Mouse (Mus musculus): ENCODE measurements around the gene Faim2. TPM values are rescaled to one million over a fixed set of nuclear protein-coding genes. Genes with fewer than 3 reads are reported as not detected.

Gene Faim2
- total and polyA plus RNA-seq, 2 experiments, result under 0.01 TPM; not detected in 1

GRCm38 (mm10) chr15:99449131-99449750 is 78.7 kb downstream of the Faim2 start:
- H3K4me1 ChIP-seq (ENCODE audit: control insufficient read depth, insufficient read depth, low read length), result no peaks in the 10 kb centered on the region
- no peak overlapping the region for H3K9ac ChIP-seq (ENCODE audit: low read depth, low read length)
- no peak overlapping the region for H3K27ac ChIP-seq (replicated peaks; ENCODE audit: insufficient read depth, low read depth, low read length)
- TF ChIP-seq CTCF (IDR thresholded peaks at IDR 0.05; ENCODE audit: low read depth, low read length) (no peak), POLR2A (IDR thresholded peaks at IDR 0.05; ENCODE audit: extremely low read depth, insufficient read depth, low read length) (no peak)
- no peaks in the 10 kb centered on the region for H3K27me3 ChIP-seq (ENCODE audit: control insufficient read depth, insufficient read depth, low read length)
- no peaks in the 10 kb centered on the region for H3K36me3 ChIP-seq (ENCODE audit: control insufficient read depth, insufficient read depth, low read length)
- DNase-seq (ENCODE audit: extremely low read depth, low read depth, low spot score), result no peak
- no peak overlapping the region for H3K4me3 ChIP-seq (ENCODE audit: insufficient read depth, low read depth, low read length)
- 64% methylated on average over 9 of the region's 9 CpGs for WGBS
- H3K79me2 ChIP-seq (ENCODE audit: control insufficient read depth, insufficient read depth, low read length), result no peaks in the 10 kb centered on the region

Other genes starting within 250 kb of the Faim2 start
- gene Prpf40b, start 233.1 kb downstream of the Faim2 start, total RNA-seq (2014; rRNA removed), result 7.9 and 8.6 TPM in 2 replicates
- gene Prpf40b, start 233.1 kb downstream of the Faim2 start, polyA plus RNA-seq (2012; rRNA removed), result 15.8 and 27.9 TPM in 2 replicates
- under 0.01 TPM in 1 of 2 replicates, not detected in the other for gene Fam186b, start 232.3 kb downstream of the Faim2 start, total RNA-seq (2014; rRNA removed)
- 0.02 TPM in 1 of 2 replicates, not detected in the other for gene Fam186b, start 232.3 kb downstream of the Faim2 start, polyA plus RNA-seq (2012; rRNA removed)
- 1.3 and 2.5 TPM in 2 replicates for gene Fmnl3, start 157.7 kb downstream of the Faim2 start, total RNA-seq (2014; rRNA removed)
- gene Fmnl3, start 157.7 kb downstream of the Faim2 start, polyA plus RNA-seq (2012; rRNA removed), result 1.7 and 2.2 TPM in 2 replicates
- 699 and 816 TPM in 2 replicates for gene Tmbim6, start 135.3 kb downstream of the Faim2 start, total RNA-seq (2014; rRNA removed)
- 2,160 and 2,362 TPM in 2 replicates for gene Tmbim6, start 135.3 kb downstream of the Faim2 start, polyA plus RNA-seq (2012; rRNA removed)
- gene Nckap5l, start 70.4 kb downstream of the Faim2 start, total RNA-seq (2014; rRNA removed), result 0.09 and 0.27 TPM in 2 replicates
- 0.31 and 0.56 TPM in 2 replicates for gene Nckap5l, start 70.4 kb downstream of the Faim2 start, polyA plus RNA-seq (2012; rRNA removed)
- 3.1 and 3.2 TPM in 2 replicates for gene Bcdin3d, start 53.4 kb downstream of the Faim2 start, total RNA-seq (2014; rRNA removed)
- 3.1 and 3.6 TPM in 2 replicates for gene Bcdin3d, start 53.4 kb downstream of the Faim2 start, polyA plus RNA-seq (2012; rRNA removed)
- gene Aqp2, start 50.9 kb upstream of the Faim2 start, total RNA-seq (2014; rRNA removed), result not detected in 2 replicates
- not detected in 2 replicates for gene Aqp2, start 50.9 kb upstream of the Faim2 start, polyA plus RNA-seq (2012; rRNA removed)
- 0.46 TPM in 1 of 2 replicates, not detected in the other for gene Aqp5, start 62.6 kb upstream of the Faim2 start, total RNA-seq (2014; rRNA removed)
- gene Aqp5, start 62.6 kb upstream of the Faim2 start, polyA plus RNA-seq (2012; rRNA removed), result not detected in 2 replicates
- gene Aqp6, start 73.2 kb upstream of the Faim2 start, total RNA-seq (2014; rRNA removed), result not detected in 2 replicates
- gene Aqp6, start 73.2 kb upstream of the Faim2 start, polyA plus RNA-seq (2012; rRNA removed), result not detected in 2 replicates
- 0.92 and 1.4 TPM in 2 replicates for gene Racgap1, start 123.5 kb upstream of the Faim2 start, total RNA-seq (2014; rRNA removed)
- 0.32 and 0.56 TPM in 2 replicates for gene Racgap1, start 123.5 kb upstream of the Faim2 start, polyA plus RNA-seq (2012; rRNA removed)
- not detected in 2 replicates for gene Asic1, start 142.2 kb upstream of the Faim2 start, total RNA-seq (2014; rRNA removed)
- gene Asic1, start 142.2 kb upstream of the Faim2 start, polyA plus RNA-seq (2012; rRNA removed), result 0.16 TPM in 1 of 2 replicates, not detected in the other
- 2.0 and 3.1 TPM in 2 replicates for gene Smarcd1, start 174.0 kb upstream of the Faim2 start, total RNA-seq (2014; rRNA removed)
- 8.5 and 9.3 TPM in 2 replicates for gene Smarcd1, start 174.0 kb upstream of the Faim2 start, polyA plus RNA-seq (2012; rRNA removed)
- not detected in 2 replicates for gene Gm17349, start 177.3 kb upstream of the Faim2 start, total RNA-seq (2014; rRNA removed)
- gene Gm17349, start 177.3 kb upstream of the Faim2 start, polyA plus RNA-seq (2012; rRNA removed), result 1.4 TPM in 1 of 2 replicates, not detected in the other
- 147 and 151 TPM in 2 replicates for gene Gpd1, start 189.3 kb upstream of the Faim2 start, total RNA-seq (2014; rRNA removed)
- gene Gpd1, start 189.3 kb upstream of the Faim2 start, polyA plus RNA-seq (2012; rRNA removed), result 233 and 311 TPM in 2 replicates
- gene Cox14, start 197.5 kb upstream of the Faim2 start, total RNA-seq (2014; rRNA removed), result 58.6 and 70.0 TPM in 2 replicates
- 115 and 117 TPM in 2 replicates for gene Cox14, start 197.5 kb upstream of the Faim2 start, polyA plus RNA-seq (2012; rRNA removed)
- 3.2 and 3.8 TPM in 2 replicates for gene Cers5, start 244.7 kb upstream of the Faim2 start, total RNA-seq (2014; rRNA removed)
- 1.7 and 2.0 TPM in 2 replicates for gene Cers5, start 244.7 kb upstream of the Faim2 start, polyA plus RNA-seq (2012; rRNA removed)